Mouse (Mus musculus) cerebellum, adult 18-20 months (tissue): ENCODE data around the gene Cep104.

ENCODE experiments used
- DNase-seq, 2 experiments: peaks; one replicate each; pipeline ENCODE4 v3.0.0; 2021

Gene Cep104

DNA sequence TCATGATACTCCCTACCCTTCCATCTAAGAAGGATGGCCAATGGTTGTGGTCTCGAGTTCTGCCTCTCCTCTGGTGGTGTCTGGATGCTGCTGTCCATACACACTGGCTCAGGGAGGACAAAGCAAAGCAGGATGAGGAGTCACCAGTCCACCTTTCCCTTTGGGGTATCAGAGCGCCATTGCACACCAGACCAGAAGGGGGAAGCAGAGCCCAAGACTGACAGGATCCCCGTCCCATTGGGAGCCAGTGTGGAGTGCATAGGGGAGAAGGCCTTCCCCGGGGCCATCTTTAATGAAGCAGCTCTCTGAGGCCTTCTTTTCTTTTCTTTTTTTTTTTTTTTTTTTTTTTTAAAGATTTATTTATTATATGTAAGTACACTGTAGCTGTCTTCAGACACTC, 78.1 kb downstream of the Cep104 start:
- no peak for DNase-seq

- no peak for DNase-seq
Observed at GRCm38 (mm10) chr4:154055482-154055881, 80.5 kb downstream of the Cep104 start.

DNA sequence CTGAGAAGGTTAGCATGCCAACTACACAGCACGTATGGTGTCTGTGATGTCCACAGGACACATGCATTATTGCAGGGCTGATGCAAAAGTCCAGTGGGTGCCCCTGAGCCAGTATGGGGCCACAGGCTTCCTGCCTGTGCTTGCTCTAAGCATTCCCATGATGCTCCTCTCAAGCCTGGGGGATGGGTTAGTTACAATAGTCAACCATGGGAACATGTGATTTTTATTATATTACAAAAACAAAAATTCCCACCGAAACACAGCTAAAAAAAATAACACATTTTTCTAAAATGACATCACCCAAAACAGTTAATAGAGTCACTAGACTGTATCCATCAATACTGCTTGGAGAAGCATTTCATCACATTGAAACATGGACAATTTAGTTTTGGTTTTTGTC, 81.1 kb downstream of the Cep104 start:
- DNase-seq, result no peak

GRCm38 (mm10) chr4:154056661-154057060, 81.7 kb downstream of the Cep104 start:
- DNase-seq, result no peak

- no peak for DNase-seq
Observed at GRCm38 (mm10) chr4:154057696-154058095, 82.7 kb downstream of the Cep104 start.
